Mouse (Mus musculus): ENCODE data around the gene Ube2i. TPM values are rescaled to one million over a fixed set of nuclear protein-coding genes. Genes with fewer than 3 reads are reported as not detected.

The Ube2i gene
- polyA plus RNA-seq, 1 experiment from 2014 or later, result 922 TPM

DNA sequence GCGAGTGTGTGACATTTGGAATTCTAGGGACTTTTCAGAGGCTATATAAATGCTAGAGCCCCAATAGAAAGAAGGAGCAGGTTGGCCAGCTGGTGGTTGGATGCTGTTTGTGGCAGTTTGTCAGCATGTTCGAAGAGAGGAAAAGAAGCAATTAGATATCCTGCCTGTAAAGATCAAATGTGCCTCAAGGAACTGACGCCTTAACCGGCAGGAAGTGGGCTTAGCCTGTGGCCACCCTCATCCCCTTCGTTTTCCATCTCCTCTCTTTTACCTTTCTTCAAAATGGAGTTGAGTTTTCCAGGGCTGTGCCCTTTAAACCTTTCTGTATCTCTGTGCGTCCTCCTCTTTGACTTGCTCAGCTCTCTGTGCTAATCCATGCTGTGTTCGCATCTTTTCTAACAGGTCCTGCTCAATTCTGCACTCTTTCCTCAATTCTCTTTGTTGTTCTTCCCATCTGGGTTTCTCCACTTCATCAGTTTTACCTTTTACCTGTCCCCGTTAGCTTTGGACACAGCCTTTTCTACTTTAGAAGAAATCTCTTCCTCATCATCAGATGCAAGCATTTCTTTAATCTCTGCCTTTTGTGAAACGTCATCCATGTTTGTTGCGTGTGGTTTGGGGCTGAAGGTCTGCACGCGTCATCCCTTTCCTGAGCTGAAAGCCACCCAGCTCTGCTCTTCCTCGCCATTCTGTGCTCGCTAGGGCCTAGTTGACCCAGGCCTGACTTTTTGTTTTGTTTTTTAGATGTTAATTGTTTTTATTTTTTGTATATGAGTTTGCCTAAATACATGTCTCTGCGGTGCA, 54.7 kb downstream of the Ube2i start:
- Histone ChIP-seq H3K4me1 (ENCODE audit: control insufficient read depth, insufficient read depth, low read length) (0 out of 2 replicates have a peak, but pooled peaks cover 3% of the 10 kb centered on the region), H3K9ac (ENCODE audit: low read length) (no peak overlapping the region), H3K4me2 (ENCODE audit: low read depth, severe bottlenecking) (no peak overlapping the region), H3K4me3 (ENCODE audit: low read depth, low read length) (no peak overlapping the region), H3K36me3 (ENCODE audit: control insufficient read depth, insufficient read depth, low read length) (0 out of 2 replicates have a peak, but pooled peaks cover 2% of the 10 kb centered on the region), H3K27me3 (ENCODE audit: control insufficient read depth, insufficient read depth, low read length) (no peaks in the 10 kb centered on the region), H3K27ac (replicated peaks; ENCODE audit: low read depth, low read length) (no peak overlapping the region), H3K9me3 (ENCODE audit: control insufficient read depth, low read length) (no peaks in the 10 kb centered on the region)
- ATAC-seq (ENCODE audit: insufficient number of reproducible peaks, low FRiP score, low TSS enrichment, low read depth) (no peak), DNase-seq (ENCODE audit: low spot score) (no peak)
- WGBS, result 89% methylated on average over 15 of the region's 15 CpGs

DNA sequence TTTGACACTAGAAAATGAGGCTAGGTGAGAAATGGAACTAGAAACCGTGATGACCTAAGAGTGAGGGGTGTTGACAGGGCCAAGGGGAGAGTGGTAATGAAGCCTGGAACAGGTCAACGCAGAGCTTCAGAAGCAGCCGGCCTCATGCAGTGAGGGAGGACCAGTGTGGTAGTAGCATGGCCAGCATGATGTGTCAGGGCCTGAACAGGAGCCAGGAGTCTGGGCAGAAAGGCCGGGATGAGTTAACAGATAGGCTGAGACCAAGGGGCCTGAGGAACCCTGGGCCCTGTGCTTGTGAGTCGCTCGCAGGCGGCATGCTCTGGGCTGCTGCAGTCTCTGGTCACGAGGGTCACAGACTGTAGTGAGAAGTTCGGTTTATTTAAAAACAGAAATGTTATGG, 55.5 kb downstream of the Ube2i start:
- no peak overlapping the region for H3K4me3 ChIP-seq (ENCODE audit: low read depth, low read length)
- no peaks in the 10 kb centered on the region for H3K9me3 ChIP-seq (ENCODE audit: control insufficient read depth, low read length)
- 93% methylated on average over 9 of the region's 9 CpGs for WGBS
- DNase-seq (ENCODE audit: low spot score) (no peak), ATAC-seq (ENCODE audit: insufficient number of reproducible peaks, low FRiP score, low TSS enrichment, low read depth) (no peak)
- no peak overlapping the region for H3K4me2 ChIP-seq (ENCODE audit: low read depth, severe bottlenecking)
- H3K27me3 ChIP-seq (ENCODE audit: control insufficient read depth, insufficient read depth, low read length), result no peaks in the 10 kb centered on the region
- no peak overlapping the region for H3K27ac ChIP-seq (replicated peaks; ENCODE audit: low read depth, low read length)
- 0 out of 2 replicates have a peak, but pooled peaks cover 5% of the 10 kb centered on the region for H3K36me3 ChIP-seq (ENCODE audit: control insufficient read depth, insufficient read depth, low read length)
- no peak overlapping the region for H3K9ac ChIP-seq (ENCODE audit: low read length)
- H3K4me1 ChIP-seq (ENCODE audit: control insufficient read depth, insufficient read depth, low read length), result 0 out of 2 replicates have a peak, but pooled peaks cover 3% of the 10 kb centered on the region

DNA sequence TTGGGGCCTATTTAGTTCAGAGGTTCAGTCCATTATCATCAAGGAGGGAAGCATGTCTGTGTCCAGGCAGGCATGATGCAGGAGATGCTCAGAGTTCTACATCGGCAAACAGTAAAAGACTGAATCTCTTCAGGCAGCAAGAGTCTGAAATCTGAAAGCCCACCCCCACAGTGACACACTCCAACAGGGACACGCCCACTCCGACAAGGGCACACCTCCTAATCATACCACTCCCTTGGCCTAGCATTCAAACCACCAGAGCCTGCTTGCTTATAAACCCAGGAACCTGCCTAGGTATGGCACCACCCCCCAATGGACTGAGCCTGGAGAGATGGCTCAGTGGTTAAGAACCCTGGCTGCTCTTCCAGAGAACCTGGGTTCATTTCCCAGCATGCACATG, 59.0 kb downstream of the Ube2i start:
- Histone ChIP-seq H3K27me3 (ENCODE audit: control insufficient read depth, insufficient read depth, low read length) (no peaks in the 10 kb centered on the region), H3K4me3 (ENCODE audit: low read depth, low read length) (no peak overlapping the region), H3K27ac (replicated peaks; ENCODE audit: low read depth, low read length) (no peak overlapping the region), H3K4me2 (ENCODE audit: low read depth, severe bottlenecking) (no peak overlapping the region), H3K9me3 (ENCODE audit: control insufficient read depth, low read length) (no peaks in the 10 kb centered on the region), H3K4me1 (ENCODE audit: control insufficient read depth, insufficient read depth, low read length) (no peaks in the 10 kb centered on the region), H3K9ac (ENCODE audit: low read length) (no peak overlapping the region), H3K36me3 (ENCODE audit: control insufficient read depth, insufficient read depth, low read length) (peaks cover 14% of the 10 kb centered on the region; the same call in 1 of the 2 replicates)
- WGBS, result 88% methylated on average over 3 of the region's 3 CpGs
- DNase-seq (ENCODE audit: low spot score) (no peak), ATAC-seq (ENCODE audit: insufficient number of reproducible peaks, low FRiP score, low TSS enrichment, low read depth) (no peak)

Small RNA genes within 50 kb of the gene (microRNA-seq; reads per million reads assigned to microRNA genes)
- gene Mir3547, result not detected

Other genes with a start within 250 kb of the Ube2i start
- gene Tmem204, start 191.0 kb downstream of the Ube2i start, polyA plus RNA-seq (2014; fragmentation: Nextera tagmentation; extraction: Ambion mirVana), result 9.7 and 10.8 TPM in 2 replicates
- gene Telo2, start 158.7 kb downstream of the Ube2i start, polyA plus RNA-seq (2014; fragmentation: Nextera tagmentation; extraction: Ambion mirVana), result 28.8 and 35.8 TPM in 2 replicates
- gene Ptx4, start 153.9 kb downstream of the Ube2i start, polyA plus RNA-seq (2014; fragmentation: Nextera tagmentation; extraction: Ambion mirVana), result 0.17 TPM in 1 of 2 replicates, not detected in the other
- 20.6 and 21.0 TPM in 2 replicates for gene Clcn7, start 141.2 kb downstream of the Ube2i start, polyA plus RNA-seq (2014; fragmentation: Nextera tagmentation; extraction: Ambion mirVana)
- not detected in 2 replicates for gene Ccdc154, start 112.2 kb downstream of the Ube2i start, polyA plus RNA-seq (2014; fragmentation: Nextera tagmentation; extraction: Ambion mirVana)
- gene Gm38655, start 99.2 kb downstream of the Ube2i start, polyA plus RNA-seq (2014; fragmentation: Nextera tagmentation; extraction: Ambion mirVana), result not detected in 2 replicates
- 31.6 and 32.7 TPM in 2 replicates for gene BC003965, start 90.1 kb downstream of the Ube2i start, polyA plus RNA-seq (2014; fragmentation: Nextera tagmentation; extraction: Ambion mirVana)
- 4.8 and 5.8 TPM in 2 replicates for gene Unkl, start 86.2 kb downstream of the Ube2i start, polyA plus RNA-seq (2014; fragmentation: Nextera tagmentation; extraction: Ambion mirVana)
- gene Gnptg, start 34.5 kb downstream of the Ube2i start, polyA plus RNA-seq (2014; fragmentation: Nextera tagmentation; extraction: Ambion mirVana), result 28.3 and 29.4 TPM in 2 replicates
- 63.8 and 66.1 TPM in 2 replicates for gene Tsr3, start 34.5 kb downstream of the Ube2i start, polyA plus RNA-seq (2014; fragmentation: Nextera tagmentation; extraction: Ambion mirVana)
- 0.71 and 0.88 TPM in 2 replicates for gene Baiap3, start 18.3 kb downstream of the Ube2i start, polyA plus RNA-seq (2014; fragmentation: Nextera tagmentation; extraction: Ambion mirVana)
- gene Prss34, start 23.8 kb upstream of the Ube2i start, polyA plus RNA-seq (2014; fragmentation: Nextera tagmentation; extraction: Ambion mirVana), result not detected in 2 replicates
- not detected in 2 replicates for gene Prss28, start 34.0 kb upstream of the Ube2i start, polyA plus RNA-seq (2014; fragmentation: Nextera tagmentation; extraction: Ambion mirVana)
- gene Prss29, start 44.0 kb upstream of the Ube2i start, polyA plus RNA-seq (2014; fragmentation: Nextera tagmentation; extraction: Ambion mirVana), result not detected in 2 replicates
- not detected in 2 replicates for gene Tpsab1, start 70.9 kb upstream of the Ube2i start, polyA plus RNA-seq (2014; fragmentation: Nextera tagmentation; extraction: Ambion mirVana)
- gene Tpsb2, start 91.7 kb upstream of the Ube2i start, polyA plus RNA-seq (2014; fragmentation: Nextera tagmentation; extraction: Ambion mirVana), result not detected in 2 replicates
- gene Tpsg1, start 94.7 kb upstream of the Ube2i start, polyA plus RNA-seq (2014; fragmentation: Nextera tagmentation; extraction: Ambion mirVana), result 0.41 and 0.63 TPM in 2 replicates
- gene Cacna1h, start 159.2 kb upstream of the Ube2i start, polyA plus RNA-seq (2014; fragmentation: Nextera tagmentation; extraction: Ambion mirVana), result 5.5 TPM in 2 replicates
- gene Tekt4, start 180.0 kb upstream of the Ube2i start, polyA plus RNA-seq (2014; fragmentation: Nextera tagmentation; extraction: Ambion mirVana), result not detected in 2 replicates
- gene Sstr5, start 222.7 kb upstream of the Ube2i start, polyA plus RNA-seq (2014; fragmentation: Nextera tagmentation; extraction: Ambion mirVana), result 0.17 TPM in 1 of 2 replicates, not detected in the other